Mouse (Mus musculus) monocyte, adult 5-6 weeks (primary cell): ENCODE data around the gene Epn1. TPM values are rescaled to one million over a fixed set of nuclear protein-coding genes. Genes with fewer than 3 reads are reported as not detected.
A peak's percentile ranks its signal among the peaks of the same experiment; 100 is the strongest.
"Not testable (repeated sequence)": the region's sequence is repeated elsewhere in the genome, so short reads cannot be mapped to it uniquely, and the experiment has no call there.

Experiments
- ATAC-seq: fragments of 153-309, 156-312 bp; replicated peaks from 2 replicates; pipeline ENCODE4 v1.8.0; 2017; ENCODE audit warnings: mild to moderate bottlenecking; ENCODE audit not compliant: low TSS enrichment, insufficient number of reproducible peaks, severe bottlenecking, poor library complexity, low FRiP score
- total RNA-seq: library from RNA; stranded (forward); fragments of 200-1000, 200-491, 200-594 nt; gene quantifications from 3 replicates; pipeline ENCODE4 v1.2.3, GENCODE M21; 2017

Epn1 gene
- total RNA-seq, 1 experiment from 2014 or later, result 80.5 TPM

GRCm38 (mm10) chr7:5056651-5057263 is 23.3 kb upstream of the Epn1 start:
- no peak for ATAC-seq

- ATAC-seq, result no peak
These were observed 22.7 kb upstream of the Epn1 start for GRCm38 (mm10) chr7:5057381-5057780.

- no peak for ATAC-seq
These were observed 22.2 kb upstream of the Epn1 start for GRCm38 (mm10) chr7:5057804-5058203.

- no peak for ATAC-seq
These were observed 21.4 kb upstream of the Epn1 start for GRCm38 (mm10) chr7:5058631-5059030.

- ATAC-seq, result no peak
These were observed 20.6 kb upstream of the Epn1 start for GRCm38 (mm10) chr7:5059421-5059820.

GRCm38 (mm10) chr7:5060239-5060731 is 19.8 kb upstream of the Epn1 start:
- ATAC-seq, result 0 out of 2 replicates have a peak, but pooled peaks have one; percentile 18

GRCm38 (mm10) chr7:5060944-5061773 is 18.9 kb upstream of the Epn1 start:
- ATAC-seq, result peak; percentile 66

GRCm38 (mm10) chr7:5061774-5062359 is 18.2 kb upstream of the Epn1 start, which contains the start of gene U2af2:
U2af2 (plus strand) TSS chr7:5062143.
- peak; percentile 20 for ATAC-seq

- ATAC-seq, result no peak
These were observed 17.6 kb upstream of the Epn1 start for GRCm38 (mm10) chr7:5062360-5063001.

- no peak for ATAC-seq
These were observed 15.1 kb upstream of the Epn1 start for GRCm38 (mm10) chr7:5064886-5065285.

GRCm38 (mm10) chr7:5073586-5073985 is 6.4 kb upstream of the Epn1 start:
- no peak for ATAC-seq

GRCm38 (mm10) chr7:5074984-5075383 is 5.1 kb upstream of the Epn1 start:
- ATAC-seq, result no peak

GRCm38 (mm10) chr7:5076931-5077330 is 3.1 kb upstream of the Epn1 start:
- no peak for ATAC-seq

- ATAC-seq, result not testable (repeated sequence)
These were observed 548 bp upstream of the Epn1 start for GRCm38 (mm10) chr7:5079365-5080009.

GRCm38 (mm10) chr7:5080815-5081214 is 780 bp downstream of the Epn1 start:
- ATAC-seq, result no peak

GRCm38 (mm10) chr7:5081241-5081640 is 1.2 kb downstream of the Epn1 start:
- no peak for ATAC-seq

GRCm38 (mm10) chr7:5081939-5082338 is 1.9 kb downstream of the Epn1 start:
- no peak for ATAC-seq

- peak; percentile 71 for ATAC-seq
These were observed 3.5 kb downstream of the Epn1 start for GRCm38 (mm10) chr7:5083325-5084105.
